Mouse (Mus musculus): ENCODE measurements around the gene Scube3.

The Scube3 gene

GRCm38 (mm10) chr17:28141771-28142699, at the start of gene Scube3:
Gene Scube3, plus strand, starts transcription at chr17:28142141.
- DNase-seq (ENCODE audit: low read depth, low spot score), result peak; percentile 52

- DNase-seq (ENCODE audit: low read depth, low spot score), result no peak
Observed at GRCm38 (mm10) chr17:28092297-28092696, 49.6 kb upstream of the Scube3 start.

GRCm38 (mm10) chr17:28093837-28094236, 48.1 kb upstream of the Scube3 start:
- no peak for DNase-seq (ENCODE audit: low read depth, low spot score)

- no peak for DNase-seq (ENCODE audit: low read depth, low spot score)
Observed at GRCm38 (mm10) chr17:28096418-28096817, 45.5 kb upstream of the Scube3 start.

GRCm38 (mm10) chr17:28097308-28097707, 44.6 kb upstream of the Scube3 start:
- DNase-seq (ENCODE audit: low read depth, low spot score), result no peak

- no peak for DNase-seq (ENCODE audit: low read depth, low spot score)
Observed at GRCm38 (mm10) chr17:28099086-28099485, 42.9 kb upstream of the Scube3 start.

- no peak for DNase-seq (ENCODE audit: low read depth, low spot score)
Observed at GRCm38 (mm10) chr17:28100669-28101068, 41.3 kb upstream of the Scube3 start.

GRCm38 (mm10) chr17:28101284-28101887, 40.6 kb upstream of the Scube3 start:
- no peak for DNase-seq (ENCODE audit: low read depth, low spot score)

GRCm38 (mm10) chr17:28101902-28102319, 40.0 kb upstream of the Scube3 start:
- no peak for DNase-seq (ENCODE audit: low read depth, low spot score)

GRCm38 (mm10) chr17:28104416-28104815, 37.5 kb upstream of the Scube3 start:
- no peak for DNase-seq (ENCODE audit: low read depth, low spot score)

- DNase-seq (ENCODE audit: low read depth, low spot score), result no peak
Observed at GRCm38 (mm10) chr17:28106352-28106751, 35.6 kb upstream of the Scube3 start.

GRCm38 (mm10) chr17:28107275-28107674, 34.7 kb upstream of the Scube3 start:
- DNase-seq (ENCODE audit: low read depth, low spot score), result no peak

GRCm38 (mm10) chr17:28112266-28112665, 29.7 kb upstream of the Scube3 start:
- no peak for DNase-seq (ENCODE audit: low read depth, low spot score)

- no peak for DNase-seq (ENCODE audit: low read depth, low spot score)
Observed at GRCm38 (mm10) chr17:28116335-28116734, 25.6 kb upstream of the Scube3 start.

GRCm38 (mm10) chr17:28117451-28118209, 24.3 kb upstream of the Scube3 start:
- DNase-seq (ENCODE audit: low read depth, low spot score), result no peak

GRCm38 (mm10) chr17:28120460-28120859, 21.5 kb upstream of the Scube3 start:
- no peak for DNase-seq (ENCODE audit: low read depth, low spot score)

GRCm38 (mm10) chr17:28122949-28123348, 19.0 kb upstream of the Scube3 start:
- no peak for DNase-seq (ENCODE audit: low read depth, low spot score)

GRCm38 (mm10) chr17:28123627-28124026, 18.3 kb upstream of the Scube3 start:
- no peak for DNase-seq (ENCODE audit: low read depth, low spot score)

GRCm38 (mm10) chr17:28124368-28124767, 17.6 kb upstream of the Scube3 start:
- DNase-seq (ENCODE audit: low read depth, low spot score), result no peak

- DNase-seq (ENCODE audit: low read depth, low spot score), result no peak
Observed at GRCm38 (mm10) chr17:28129796-28130195, 12.1 kb upstream of the Scube3 start.

GRCm38 (mm10) chr17:28130391-28131125, 11.4 kb upstream of the Scube3 start:
- no peak for DNase-seq (ENCODE audit: low read depth, low spot score)
